Mouse (Mus musculus) CH12.LX (cell line): ENCODE results near the gene Irf4. TPM values are rescaled to one million over a fixed set of nuclear protein-coding genes. Genes with fewer than 3 reads are reported as not detected.

Experiments used
- DNase-seq: peaks from one replicate; pipeline ENCODE4 v3.0.0-alpha.2; 2013; ENCODE audit errors: extremely low read depth
- H3K27ac ChIP-seq: 2 replicates; pipeline ENCODE4 v1.5.1; 2012; ENCODE audit warnings: low read depth, mild to moderate bottlenecking, control low read depth, moderate library complexity; ENCODE audit not compliant: insufficient read depth
- H3K27me3 ChIP-seq: replicated peaks from 2 replicates; pipeline ENCODE3; 2012; ENCODE audit warnings: inconsistent platforms
- H3K36me3 ChIP-seq, 2 experiments: replicated peaks in 1 of 2; 2 replicates each; pipeline versions ENCODE3 to v1.6.1; 2012; ENCODE audit warnings: inconsistent platforms in 1 of 2, low read length in 1 of 2, mild to moderate bottlenecking in 1 of 2, mixed read lengths in 1 of 2, moderate library complexity in 1 of 2; ENCODE audit not compliant: control insufficient read depth in 1 of 2, insufficient read depth in 1 of 2
- H3K4me1 ChIP-seq, 2 experiments: 2 replicates each; pipeline ENCODE4 v1.6.1; 2012; ENCODE audit warnings: inconsistent platforms in 1 of 2, moderate library complexity in 1 of 2; ENCODE audit not compliant: insufficient read depth in 2 of 2, control insufficient read depth in 1 of 2
- H3K4me2 ChIP-seq: 2 replicates; pipeline ENCODE4 v1.6.1; 2012; ENCODE audit warnings: low read depth, mild to moderate bottlenecking, control low read depth; ENCODE audit not compliant: poor library complexity, insufficient read depth, severe bottlenecking
- H3K4me3 ChIP-seq, 3 experiments: fragments of 150-350 bp in 1 of 3; sonication (generic) in 1 of 3; replicated peaks in 1 of 3; 2 replicates each; pipeline versions ENCODE3 to v1.5.1; 2011 to 2012; ENCODE audit warnings: low read depth in 2 of 3, low read length in 2 of 3, mild to moderate bottlenecking in 2 of 3, moderate library complexity in 2 of 3, control low read depth in 1 of 3, improper control_type of control experiment in 1 of 3, inconsistent platforms in 1 of 3, mixed read lengths in 1 of 3; ENCODE audit not compliant: poor library complexity in 1 of 3
- H3K79me2 ChIP-seq: replicated peaks from 2 replicates; pipeline ENCODE4 v1.6.1; 2012; ENCODE audit warnings: mild to moderate bottlenecking, moderate library complexity; ENCODE audit not compliant: control insufficient read depth, poor library complexity, insufficient read depth, severe bottlenecking; ENCODE audit errors: extremely low read depth
- H3K9ac ChIP-seq: 2 replicates; pipeline ENCODE4 v1.6.1; 2012; ENCODE audit warnings: low read depth, mild to moderate bottlenecking, control low read depth, moderate library complexity; ENCODE audit not compliant: insufficient read depth
- H3K9me3 ChIP-seq: replicated peaks from 2 replicates; pipeline ENCODE3; 2012; ENCODE audit warnings: low read length, inconsistent platforms, mixed read lengths
- CHD1 ChIP-seq: IDR thresholded peaks from 2 replicates; pipeline ENCODE4 v1.6.1; 2012; ENCODE audit warnings: low read depth, low read length, improper control_type of control experiment, inconsistent platforms
- CHD2 ChIP-seq: IDR thresholded peaks from 2 replicates; pipeline ENCODE4 v1.6.1; 2011; ENCODE audit warnings: low read length, improper control_type of control experiment
- E2F4 ChIP-seq: IDR thresholded peaks from 2 replicates; pipeline ENCODE4 v1.6.1; 2011; ENCODE audit warnings: low read depth, low read length, improper control_type of control experiment; ENCODE audit not compliant: insufficient replicate concordance
- ELF1 ChIP-seq: IDR thresholded peaks from 2 replicates; pipeline ENCODE4 v1.6.1; 2014; ENCODE audit warnings: low read depth, mild to moderate bottlenecking, inconsistent platforms, low read length, improper control_type of control experiment
- ETS1 ChIP-seq: conservative IDR thresholded peaks from 2 replicates; pipeline ENCODE4 v1.6.1; 2012; ENCODE audit warnings: low read depth, mild to moderate bottlenecking, inconsistent platforms, low read length, improper control_type of control experiment, moderate library complexity
- GABPA ChIP-seq: IDR thresholded peaks from 2 replicates; pipeline ENCODE4 v1.6.1; 2012; ENCODE audit warnings: low read depth, low read length, improper control_type of control experiment, inconsistent platforms; ENCODE audit not compliant: insufficient replicate concordance
- IRF4 ChIP-seq: IDR thresholded peaks from 2 replicates; pipeline ENCODE4 v1.6.1; 2014; ENCODE audit warnings: low read depth, mild to moderate bottlenecking, inconsistent platforms, low read length, improper control_type of control experiment
- JUND ChIP-seq: conservative IDR thresholded peaks from 2 replicates; pipeline ENCODE4 v1.6.1; 2011; ENCODE audit warnings: low read depth, low read length, improper control_type of control experiment
- MAZ ChIP-seq: IDR thresholded peaks from 2 replicates; pipeline ENCODE4 v1.6.1; 2012; ENCODE audit warnings: low read depth, mild to moderate bottlenecking, inconsistent platforms, low read length, improper control_type of control experiment, moderate library complexity
- MEF2A ChIP-seq: IDR thresholded peaks from 2 replicates; pipeline ENCODE4 v1.6.1; 2014; ENCODE audit warnings: low read depth, mild to moderate bottlenecking, inconsistent platforms, low read length, improper control_type of control experiment, borderline replicate concordance
- MXI1 ChIP-seq: IDR thresholded peaks from 2 replicates; pipeline ENCODE4 v1.6.1; 2011; ENCODE audit warnings: mild to moderate bottlenecking, low read depth, low read length, improper control_type of control experiment
- NRF1 ChIP-seq: IDR thresholded peaks from 2 replicates; pipeline ENCODE4 v1.6.1; 2014; ENCODE audit warnings: low read depth, mild to moderate bottlenecking, inconsistent platforms, low read length, improper control_type of control experiment, moderate library complexity
- PAX5 ChIP-seq: IDR thresholded peaks from 2 replicates; pipeline ENCODE4 v1.6.1; 2012; ENCODE audit warnings: low read length, inconsistent platforms, mixed read lengths
- POLR2A ChIP-seq: IDR thresholded peaks from 2 replicates; pipeline ENCODE4 v1.6.1; 2011; ENCODE audit warnings: low read depth, mild to moderate bottlenecking, improper control_type of control experiment, low read length
- POLR2AphosphoS2 ChIP-seq: IDR thresholded peaks from 2 replicates; pipeline ENCODE4 v1.6.1; 2011; ENCODE audit warnings: low read depth, low read length, improper control_type of control experiment
- SIN3A ChIP-seq: IDR thresholded peaks from 2 replicates; pipeline ENCODE4 v1.6.1; 2012; ENCODE audit warnings: low read length, improper control_type of control experiment, inconsistent platforms
- USF1 ChIP-seq: IDR thresholded peaks from 2 replicates; pipeline ENCODE4 v1.6.1; 2014; ENCODE audit warnings: low read depth, mild to moderate bottlenecking, inconsistent platforms, low read length, improper control_type of control experiment
- ZC3H11A ChIP-seq: IDR thresholded peaks from 2 replicates; pipeline ENCODE4 v1.6.1; 2012; ENCODE audit warnings: low read depth, mild to moderate bottlenecking, inconsistent platforms, low read length, improper control_type of control experiment
- ZKSCAN1 ChIP-seq: IDR thresholded peaks from 2 replicates; pipeline ENCODE4 v1.6.1; 2012; ENCODE audit warnings: low read depth, inconsistent platforms, low read length, improper control_type of control experiment, borderline replicate concordance
- ZMIZ1 ChIP-seq: IDR thresholded peaks from 2 replicates; pipeline ENCODE4 v1.6.1; 2012; ENCODE audit warnings: low read depth, mild to moderate bottlenecking, inconsistent platforms, low read length, improper control_type of control experiment
- ZNF384 ChIP-seq: IDR thresholded peaks from 2 replicates; pipeline ENCODE4 v1.6.1; 2012; ENCODE audit warnings: low read depth, low read length, improper control_type of control experiment, inconsistent platforms
- dilution Hi-C: fragments of 300-500 bp; cut with MboI; formaldehyde crosslinking; loops from 2 replicates; pipeline ENCODE4 v1.14.3; 2020; ENCODE audit warnings: low sequenced_read_pairs; ENCODE audit not compliant: extremely low pct_unique_long_range_greater_than_20kb, extremely low pct_ligation_motif_present
- in situ Hi-C: fragments of 300-500 bp; cut with MboI; formaldehyde crosslinking; loops from 3 replicates; pipeline ENCODE4 v1.14.3; 2019; ENCODE audit warnings: low sequenced_read_pairs, low pct_ligation_motif_present, low pct_unique_long_range_greater_than_20kb, mixed read lengths
- polyA plus RNA-seq: library from polyadenylated mRNA; unstranded; fragments of >175 nt; gene quantifications from 2 replicates; pipeline ENCODE4 v1.2.1, GENCODE M21; 2012; ENCODE audit warnings: low read depth; ENCODE audit not compliant: insufficient read length
- total RNA-seq, 2 experiments: library from RNA; depleted of rRNA; stranded (reverse); fragments of 300-350 nt in 1 of 2; fragments of >200 nt in 1 of 2; gene quantifications; 2 replicates each; pipeline ENCODE4 v1.2.3; 2012 to 2014

The Irf4 gene
- total and polyA plus RNA-seq, 3 experiments = 81.7 to 142 (median 115) TPM

DNA sequence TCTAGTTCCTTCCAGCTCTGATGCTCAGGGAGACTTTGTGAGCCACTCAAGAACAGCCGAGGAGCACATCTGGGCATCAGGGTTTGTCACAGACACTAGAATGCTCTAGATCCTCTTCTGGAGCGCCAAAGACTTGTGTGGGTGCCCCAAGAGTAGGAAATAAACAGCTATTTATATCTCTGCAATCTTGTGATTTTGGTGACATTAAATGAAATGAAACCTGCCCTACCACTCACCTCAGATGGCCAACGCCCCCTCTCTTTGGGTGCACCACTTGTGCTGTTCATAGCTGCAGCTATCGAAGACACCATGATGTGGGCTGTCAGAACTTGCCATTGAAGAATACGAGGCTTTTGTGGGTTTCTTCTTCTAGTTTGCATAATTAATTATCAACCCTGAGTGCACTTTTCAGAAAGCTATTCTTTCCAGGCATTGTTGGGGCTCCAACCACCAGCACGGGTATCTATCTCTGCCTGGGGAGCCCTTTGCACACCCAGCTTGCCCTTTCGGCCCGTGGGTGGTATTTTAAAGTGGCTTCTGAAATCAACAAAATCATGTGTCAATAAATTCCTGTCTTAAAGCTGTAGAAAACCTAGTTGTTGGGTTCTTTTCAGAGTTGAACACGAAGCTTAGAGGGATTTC lies 7.1 kb downstream of the Irf4 start:
- Histone ChIP-seq H3K36me3 (peaks cover 79 to 97% of the 10 kb centered on the region in 2 experiments), H3K79me2 (peaks cover 97% of the 10 kb centered on the region), H3K27ac (no peak overlapping the region; the same call in 1 of the 2 replicates), H3K9me3 (no peaks in the 10 kb centered on the region), H3K4me2 (peak overlapping the region; percentile 95), H3K27me3 (no peaks in the 10 kb centered on the region), H3K4me1 (peaks cover 11 to 80% of the 10 kb centered on the region in 2 experiments), H3K9ac (peak overlapping the region; percentile 31), H3K4me3 (peak overlapping the region; percentile 15 to 98 (median 87))
- DNase-seq = peak; percentile 12
- dilution Hi-C loops = no loop called here
- in situ Hi-C loops = loop anchor here (10.0 kb wide), 1 partner anchor 151 kb away; no protein-coding TSS in a partner anchor
- TF ChIP-seq ETS1 (no peak), GABPA (no peak), PAX5 (no peak), CHD2 (no peak), CHD1 (peak; percentile 23; the same call in 1 of the 2 replicates), ZKSCAN1 (no peak), JUND (no peak), MEF2A (no peak), ZC3H11A (no peak), POLR2AphosphoS2 (peak; percentile 29), ELF1 (no peak), MAZ (no peak), E2F4 (no peak), USF1 (no peak), ZNF384 (no peak), NRF1 (no peak), IRF4 (no peak), POLR2A (peak; percentile 63)
- TF ChIP-seq, all 38 proteins: peak for 3

- TF ChIP-seq CHD1 (peak; percentile 12; the same call in 1 of the 2 replicates), MXI1 (0 out of 2 replicates have a peak, but pooled peaks have one; percentile 18), USF1 (no peak), ZMIZ1 (no peak), POLR2AphosphoS2 (peak; percentile 85; the same call in 1 of the 2 replicates), POLR2A (peak; percentile 65; the same call in 1 of the 2 replicates), SIN3A (0 out of 2 replicates have a peak, but pooled peaks have one; percentile 20)
Observed at GRCm38 (mm10) chr13:30757264-30757900, 8.4 kb downstream of the Irf4 start.

More at GRCm38 (mm10) chr13:30757264-30757900, 8.4 kb downstream of the Irf4 start:
- Histone ChIP-seq H3K4me2 (peak overlapping the region; percentile 95), H3K79me2 (peaks cover 86% of the 10 kb centered on the region), H3K4me3 (peak overlapping the region; percentile 30 to 47 (median 36)), H3K4me1 (peaks cover 13 to 92% of the 10 kb centered on the region in 2 experiments), H3K27ac (peak overlapping the region; percentile 41), H3K9ac (peak overlapping the region; percentile 31), H3K27me3 (no peaks in the 10 kb centered on the region), H3K9me3 (no peaks in the 10 kb centered on the region), H3K36me3 (peaks cover 81 to 96% of the 10 kb centered on the region in 2 experiments)
- in situ Hi-C loops = loop anchor here (10.0 kb wide), 1 partner anchor 153 kb away; no protein-coding TSS in a partner anchor
- dilution Hi-C loops = no loop called here
- peak; percentile 16 for DNase-seq
